Mouse (Mus musculus) ES-E14 (cell line): Measurements from ENCODE around the gene Tecr.

Source experiments
- CHD2 ChIP-seq: IDR thresholded peaks from 2 replicates; pipeline ENCODE4 v1.6.1; 2014; ENCODE audit warnings: mild to moderate bottlenecking, low read depth, low read length, inconsistent platforms
- MAFK ChIP-seq: IDR thresholded peaks from 2 replicates; pipeline ENCODE4 v1.6.1; 2014; ENCODE audit warnings: mild to moderate bottlenecking, low read depth, low read length, inconsistent platforms; ENCODE audit not compliant: insufficient read depth
- ZC3H11A ChIP-seq: IDR thresholded peaks from 2 replicates; pipeline ENCODE4 v1.6.1; 2012; ENCODE audit warnings: low read depth, mild to moderate bottlenecking, inconsistent platforms, low read length, borderline replicate concordance

DNA sequence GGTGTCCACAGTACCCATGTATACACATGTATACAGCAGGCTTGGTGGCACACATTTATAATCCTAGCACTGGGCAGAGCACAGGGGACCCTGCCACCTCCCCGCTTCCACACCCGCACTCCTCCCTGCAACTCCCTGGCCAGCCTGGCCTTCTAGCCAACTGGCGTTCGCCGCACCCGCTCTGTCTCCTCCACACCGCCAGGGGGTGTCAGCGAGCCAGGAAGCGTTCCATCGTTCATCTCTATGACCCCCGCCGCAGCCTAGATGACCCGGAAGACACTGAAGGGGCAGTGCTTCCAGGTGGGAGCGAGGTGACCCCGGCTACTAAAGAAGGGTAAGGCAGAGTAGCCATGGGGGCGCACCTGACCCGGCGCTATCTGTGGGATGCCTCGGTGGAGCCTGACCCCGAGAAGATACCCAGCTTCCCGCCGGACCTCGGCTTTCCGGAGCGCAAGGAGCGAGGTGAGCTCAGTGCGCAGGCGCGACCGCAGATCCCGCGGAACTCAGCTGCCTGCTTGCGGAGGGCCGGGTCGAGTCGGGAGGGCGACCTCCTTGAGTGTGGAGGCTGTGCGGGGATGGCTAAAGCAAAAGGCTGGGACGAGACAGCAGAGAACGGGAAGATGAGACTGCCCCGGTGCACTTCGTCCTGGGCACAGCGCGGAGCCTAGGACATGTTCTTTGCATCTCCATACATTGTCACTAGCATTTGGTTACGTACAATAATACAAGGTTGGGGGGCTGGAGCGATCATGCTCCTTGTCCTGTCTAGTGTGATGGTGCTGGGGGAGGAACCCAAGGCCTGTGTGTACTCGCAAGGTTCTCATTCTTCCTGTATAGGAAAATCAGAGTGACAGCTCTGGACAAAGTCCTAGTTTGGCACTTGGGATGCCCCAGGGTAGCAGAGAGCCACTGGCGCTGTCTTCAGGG, 41.0 kb downstream of the Tecr start, which contains the start of gene Ndufb7:
- TF ChIP-seq CHD2 = 0 out of 2 replicates have a peak, but pooled peaks have one; percentile 22
- TF ChIP-seq MAFK = no peak
- no peak for TF ChIP-seq ZC3H11A
